Comparison of ENCODE assay signal across 24 mouse cellular contexts in genomic region chr19:46803732-46804131, GRCm38 (mm10). TPM values are rescaled to one million over a fixed set of nuclear protein-coding genes. Genes with fewer than 3 reads are reported as not detected.
DNase-seq lines count a peak whose midpoint lies in the region; ATAC-seq and TF ChIP-seq lines count a peak whose summit lies in the region.
"Had no signal": no experiment of that assay in that cellular context is flagged by ENCODE, and none has a peak within 500 bp of the region (broad histone marks: within the 10 kb centered on the region; RNA-seq: fewer than 3 reads in every experiment).

No protein-coding gene starts in this region.

- no peaks in the 10 kb centered on the region for H3K4me1 ChIP-seq in limb, embryonic 14.5 days (ENCODE audit: control insufficient read depth, insufficient read depth, low read length)
- no peaks in the 10 kb centered on the region for H3K4me1 ChIP-seq in limb, embryonic 10.5 days
- H3K4me1 ChIP-seq: forebrain, embryonic 13.5 days had no signal

- no peaks in the 10 kb centered on the region for H3K36me3 ChIP-seq in limb, embryonic 14.5 days (ENCODE audit: control insufficient read depth, insufficient read depth, low read length)
- H3K36me3 ChIP-seq in limb, embryonic 10.5 days: no peaks in the 10 kb centered on the region
- H3K36me3 ChIP-seq: embryonic facial prominence, embryonic 13.5 days; forebrain, embryonic 10.5 days; heart, embryonic 10.5 days; hindbrain, embryonic 12.5 days; hindbrain, embryonic 15.5 days had no signal

- ATAC-seq in limb, embryonic 14.5 days (ENCODE audit: low FRiP score, low read depth): peak; percentile 60; the same call in 1 of the 2 replicates
- ATAC-seq: activated CD4-positive, CD25-positive, alpha-beta regulatory T cell, adult 4 months; forebrain, embryonic 13.5 days; forebrain, embryonic 16.5 days had no signal

- H3K9ac ChIP-seq in limb, embryonic 14.5 days (ENCODE audit: low read depth, low read length, severe bottlenecking): no peak overlapping the region
- H3K9ac ChIP-seq: embryonic facial prominence, embryonic 13.5 days; forebrain, embryonic 13.5 days; hindbrain, embryonic 12.5 days; hindbrain, embryonic 15.5 days had no signal

- no peak for TF ChIP-seq POLR2A in limb, embryonic 14.5 days (IDR thresholded peaks at IDR 0.05; ENCODE audit: borderline replicate concordance, extremely low read depth, insufficient read depth, insufficient read length)

- H3K4me3 ChIP-seq in limb, embryonic 14.5 days (replicated peaks; ENCODE audit: low read length): no peak overlapping the region
- no peak overlapping the region for H3K4me3 ChIP-seq in limb, embryonic 10.5 days
- H3K4me3 ChIP-seq: embryonic facial prominence, embryonic 13.5 days; forebrain, embryonic 10.5 days; forebrain, embryonic 13.5 days; heart, adult 2 months; heart, embryonic 10.5 days; hindbrain, embryonic 12.5 days; hindbrain, embryonic 15.5 days had no signal

- no peaks in the 10 kb centered on the region for H3K9me3 ChIP-seq in limb, embryonic 14.5 days (ENCODE audit: control insufficient read depth, low read length)
- no peaks in the 10 kb centered on the region for H3K9me3 ChIP-seq in limb, embryonic 10.5 days (replicated peaks)
- H3K9me3 ChIP-seq: embryonic facial prominence, embryonic 13.5 days; forebrain, embryonic 10.5 days; forebrain, embryonic 13.5 days; heart, embryonic 10.5 days; hindbrain, embryonic 12.5 days; hindbrain, embryonic 15.5 days had no signal

- no peak overlapping the region for H3K27ac ChIP-seq in limb, embryonic 14.5 days (replicated peaks; ENCODE audit: low read depth, low read length)
- H3K27ac ChIP-seq in limb, embryonic 10.5 days: no peak overlapping the region
- H3K27ac ChIP-seq: embryonic facial prominence, embryonic 13.5 days; forebrain, embryonic 10.5 days; forebrain, embryonic 13.5 days; heart, adult 2 months; heart, embryonic 10.5 days; hindbrain, embryonic 12.5 days; hindbrain, embryonic 15.5 days had no signal

- no peaks in the 10 kb centered on the region for H3K27me3 ChIP-seq in limb, embryonic 14.5 days (ENCODE audit: control insufficient read depth, insufficient read depth, low read length)
- no peaks in the 10 kb centered on the region for H3K27me3 ChIP-seq in limb, embryonic 10.5 days (ENCODE audit: low read depth, poor library complexity, severe bottlenecking)
- H3K27me3 ChIP-seq: embryonic facial prominence, embryonic 13.5 days; forebrain, embryonic 13.5 days; hindbrain, embryonic 12.5 days; hindbrain, embryonic 15.5 days had no signal

- 61% methylated on average over 2 of the region's 2 CpGs for WGBS in limb, embryonic 14.5 days
- WGBS in limb, embryonic 10.5 days: 79% methylated on average over 2 of the region's 2 CpGs

- DNase-seq in embryo, embryonic 10.5 days (ENCODE audit: low spot score): peak; percentile 8
- DNase-seq in embryo, embryonic 9.5 days (ENCODE audit: extremely low spot score): no peak
- no peak for DNase-seq in limb, embryonic 14.5 days (ENCODE audit: low spot score)
- no peak for DNase-seq in limb, embryonic 10.5 days (ENCODE audit: low spot score)
- DNase-seq in retina, postnatal 1 day: peak; percentile 28
- no peak for DNase-seq in retina, embryonic 14.5 days (ENCODE audit: low spot score)
- DNase-seq in urinary bladder, postnatal 10 days (ENCODE audit: low spot score): no peak
- DNase-seq: adrenal gland, adult 8-10 months; adrenal gland, postnatal 25 days; cerebellum, adult 11-12 months; cerebellum, adult 8-10 months; cerebellum, postnatal 10 days; cerebellum, postnatal 36 days; gastrocnemius, postnatal 10 days; gastrocnemius, postnatal 36 days; heart, adult 2 months had no signal

- no peak overlapping the region for H3K4me2 ChIP-seq in limb, embryonic 14.5 days (replicated peaks; ENCODE audit: low read depth, low read length, severe bottlenecking)
- H3K4me2 ChIP-seq: embryonic facial prominence, embryonic 13.5 days; forebrain, embryonic 13.5 days; hindbrain, embryonic 12.5 days; hindbrain, embryonic 15.5 days had no signal

RNA-seq across cellular contexts. Expression of gene Cnnm2, which starts 42.3 kb away (rescaled TPM):
- 6.7 and 9.8 TPM in 2 replicates for polyA plus RNA-seq in limb, embryonic 14.5 days (2012; rRNA removed)
- polyA plus RNA-seq in limb, embryonic 14.5 days (2014; fragmentation: Nextera tagmentation; extraction: Ambion mirVana): 4.8 TPM in 2 replicates
- 1.5 and 1.6 TPM in 2 replicates for polyA plus RNA-seq in limb, embryonic 10.5 days (2016; fragmentation: Nextera tagmentation; extraction: Ambion mirVana)

Comparison
In these comparisons a context has a peak if more than half of its experiments do, and no peak if none do; other contexts are left out.
1. DNase-seq: peak in embryo, embryonic 10.5 days (single experiment) and retina, postnatal 1 day (single experiment); none in embryo, embryonic 9.5 days (single experiment), limb, embryonic 14.5 days (single experiment), limb, embryonic 10.5 days (single experiment), retina, embryonic 14.5 days (single experiment) and urinary bladder, postnatal 10 days (single experiment).